Mouse (Mus musculus) urinary bladder, postnatal 10 days (tissue): ENCODE results near the gene Pwwp2b.

Experiments used
- DNase-seq: peaks from one replicate; pipeline ENCODE4 v3.0.0; 2022; ENCODE audit warnings: low spot score

Gene Pwwp2b

GRCm38 (mm10) chr7:139265634-139266033, 17.4 kb downstream of the Pwwp2b start:
- DNase-seq: no peak

DNA sequence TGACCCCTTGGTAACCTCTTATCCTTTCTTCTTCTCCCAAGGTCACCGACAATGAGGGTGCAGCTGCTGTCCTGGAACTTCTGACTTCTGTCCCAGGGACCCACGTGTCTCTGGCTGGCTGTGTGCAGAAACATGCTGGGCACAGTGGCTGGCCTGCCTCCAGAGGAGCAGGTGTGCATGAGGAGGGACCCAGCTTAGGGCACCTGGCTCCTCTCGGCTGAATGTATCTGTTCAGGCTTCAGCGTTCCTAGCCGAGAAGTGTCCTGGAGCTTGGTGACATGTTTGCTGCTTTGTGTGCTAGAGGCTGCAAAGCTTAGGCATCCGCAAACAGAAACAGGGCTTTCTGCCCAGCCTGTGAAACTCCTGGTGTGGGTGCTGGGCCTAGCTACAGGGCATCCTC, 18.1 kb downstream of the Pwwp2b start:
- no peak for DNase-seq

- DNase-seq: no peak
Measured at GRCm38 (mm10) chr7:139266886-139267870, 18.9 kb downstream of the Pwwp2b start.

GRCm38 (mm10) chr7:139270738-139271137, 22.5 kb downstream of the Pwwp2b start:
- DNase-seq: no peak

DNA sequence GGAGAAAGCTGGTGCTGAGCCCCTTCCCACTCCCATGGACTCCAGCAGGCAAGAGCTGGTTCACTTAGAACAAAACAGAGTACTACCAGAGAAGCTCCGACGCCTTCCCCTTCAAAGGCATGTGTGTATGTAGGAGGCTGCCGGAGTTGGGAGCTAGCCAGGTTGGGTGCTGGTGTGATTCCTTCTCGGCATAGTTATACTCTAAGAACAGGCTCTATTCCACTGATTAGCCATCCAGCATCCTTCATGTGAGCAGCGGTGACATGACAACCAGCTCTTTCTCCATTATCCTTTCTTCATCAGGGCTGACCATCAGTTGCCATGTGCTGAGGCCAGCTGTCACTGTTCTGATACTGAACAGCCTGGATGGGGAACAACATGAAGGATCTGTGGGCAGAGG, 23.6 kb downstream of the Pwwp2b start:
- DNase-seq: no peak

DNA sequence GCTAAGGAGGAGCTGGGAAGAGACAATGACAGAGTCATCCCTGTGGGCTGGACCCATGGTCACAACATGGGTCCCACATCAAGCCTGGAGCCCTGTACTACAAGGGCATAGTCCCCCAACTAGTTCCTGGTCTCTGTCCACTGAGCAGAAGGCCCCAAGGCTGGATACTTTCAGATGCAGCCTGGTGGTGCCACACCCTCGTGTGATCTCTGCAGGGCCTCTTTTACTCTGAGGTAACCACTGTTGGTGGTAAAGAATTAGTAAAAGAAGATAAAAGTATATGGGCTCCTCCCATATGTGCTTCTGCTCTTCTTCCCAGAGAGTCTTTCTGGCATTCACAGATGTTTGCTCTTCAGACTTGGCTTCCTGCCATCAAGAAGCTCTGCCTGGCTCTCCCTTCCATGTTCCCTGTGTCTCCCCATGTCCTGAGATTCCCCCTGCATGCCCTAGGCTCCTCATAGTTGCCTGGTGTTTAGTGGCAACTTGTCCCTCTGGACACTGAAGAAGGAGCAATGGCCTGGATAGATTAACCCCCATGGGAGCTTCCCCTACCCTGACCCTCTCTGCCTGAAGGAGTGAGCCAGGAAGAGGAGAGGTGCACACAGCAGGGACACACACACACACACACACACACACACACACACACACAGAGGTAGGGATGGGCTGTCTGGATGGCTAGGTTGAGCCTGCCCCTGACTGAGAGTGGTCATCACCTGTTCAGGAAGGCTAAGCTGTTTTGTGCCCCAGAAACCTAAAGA, 24.5 kb downstream of the Pwwp2b start:
- no peak for DNase-seq

DNA sequence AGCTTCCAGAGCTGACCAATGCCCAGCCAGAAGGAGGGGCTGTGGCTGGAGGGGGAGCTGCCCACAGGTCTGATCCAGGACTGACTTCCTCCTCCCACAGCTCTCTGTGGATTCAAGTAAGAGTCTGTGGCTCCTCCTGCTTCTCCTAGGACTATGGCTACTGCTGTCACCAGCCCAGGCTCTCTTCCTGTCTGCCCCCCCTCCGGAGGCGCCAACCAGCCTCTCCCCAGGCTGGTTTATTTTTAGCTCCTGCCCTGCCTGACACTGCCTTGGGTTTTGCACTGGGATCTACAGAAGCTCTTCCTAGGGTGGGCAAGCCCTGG, 25.1 kb downstream of the Pwwp2b start:
- DNase-seq: no peak

- DNase-seq: no peak
Measured at GRCm38 (mm10) chr7:139275586-139275985, 27.3 kb downstream of the Pwwp2b start.

- DNase-seq: no peak
Measured at GRCm38 (mm10) chr7:139276150-139276549, 27.9 kb downstream of the Pwwp2b start.

GRCm38 (mm10) chr7:139277536-139277935, 29.3 kb downstream of the Pwwp2b start:
- no peak for DNase-seq

DNA sequence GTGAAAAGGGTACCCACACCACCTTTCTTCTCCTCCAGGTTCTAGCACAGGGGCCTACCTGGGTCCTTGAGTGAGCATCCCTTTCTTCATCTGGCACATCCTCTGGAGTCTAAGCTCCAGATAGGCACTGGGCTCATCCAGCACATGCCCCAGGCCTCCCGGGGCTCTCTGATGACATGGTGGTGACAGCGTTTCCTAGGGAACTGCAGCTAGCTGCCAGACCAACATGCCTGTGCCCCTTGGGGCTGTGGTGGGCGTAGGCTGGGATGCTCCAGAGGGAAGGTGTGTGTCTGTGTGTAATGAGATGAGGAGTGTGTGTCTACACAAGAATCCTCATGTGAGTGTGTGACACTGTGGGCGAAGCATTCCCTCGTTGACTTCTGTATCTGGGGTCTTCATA, 31.3 kb downstream of the Pwwp2b start:
- no peak for DNase-seq

DNA sequence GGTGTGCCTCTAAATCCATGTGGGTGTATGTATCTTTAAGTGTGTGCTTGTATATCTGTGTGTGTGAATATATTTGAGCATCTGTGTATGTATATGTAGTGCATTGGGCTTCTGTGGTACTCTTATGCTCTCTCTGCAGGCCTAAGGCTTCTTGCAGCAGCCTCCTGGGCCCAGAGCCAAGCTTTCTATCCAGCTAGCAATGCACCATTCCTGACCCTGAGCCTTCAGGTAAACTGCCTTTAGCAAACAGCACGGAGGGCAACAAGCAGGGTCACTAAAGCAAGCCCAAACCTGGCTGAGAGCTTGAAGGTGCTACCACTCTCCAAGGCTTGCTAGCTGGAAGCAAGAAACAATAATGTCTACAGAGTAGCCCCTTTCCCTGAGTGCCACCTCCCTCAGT, 31.8 kb downstream of the Pwwp2b start:
- DNase-seq: no peak

GRCm38 (mm10) chr7:139281195-139281594, 32.9 kb downstream of the Pwwp2b start:
- no peak for DNase-seq

- DNase-seq: no peak
Measured at GRCm38 (mm10) chr7:139282037-139282436, 33.8 kb downstream of the Pwwp2b start.

DNA sequence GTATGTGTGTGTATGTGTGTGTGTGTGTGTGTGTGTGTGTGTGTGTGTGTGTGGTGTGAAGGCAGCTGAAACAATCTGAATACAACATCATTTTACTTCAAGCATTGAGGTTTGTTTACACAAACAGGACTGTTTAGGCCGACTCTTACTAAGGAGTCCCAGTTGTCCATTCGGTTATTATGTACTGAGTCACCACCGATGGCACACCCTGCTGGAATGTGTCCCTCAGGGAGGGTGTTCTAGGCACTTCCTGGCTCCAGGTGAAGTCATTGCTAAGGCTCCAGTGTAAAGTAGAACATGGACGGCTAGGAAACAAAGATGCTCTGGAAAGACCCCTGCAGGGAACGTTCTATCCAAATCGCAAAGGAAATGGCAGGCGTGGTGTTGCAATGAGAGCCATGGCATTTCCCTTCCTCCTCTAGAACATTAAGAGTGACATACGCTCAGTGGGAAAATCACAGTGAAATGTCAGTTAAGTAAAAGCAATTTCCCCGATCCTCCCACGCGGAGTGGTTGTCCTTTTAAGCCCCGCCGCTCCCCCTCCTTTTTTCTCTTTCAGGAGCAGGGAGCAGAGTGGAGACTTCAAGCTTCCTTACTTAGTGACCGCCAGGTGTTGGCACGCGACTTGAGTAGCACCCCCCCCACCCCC, 37.1 kb downstream of the Pwwp2b start:
- no peak for DNase-seq

GRCm38 (mm10) chr7:139288540-139288939, 40.3 kb downstream of the Pwwp2b start:
- no peak for DNase-seq

- no peak for DNase-seq
Measured at GRCm38 (mm10) chr7:139293350-139293749, 45.1 kb downstream of the Pwwp2b start.

GRCm38 (mm10) chr7:139294076-139294475, 45.8 kb downstream of the Pwwp2b start:
- no peak for DNase-seq

GRCm38 (mm10) chr7:139295653-139296052, 47.4 kb downstream of the Pwwp2b start:
- no peak for DNase-seq

DNA sequence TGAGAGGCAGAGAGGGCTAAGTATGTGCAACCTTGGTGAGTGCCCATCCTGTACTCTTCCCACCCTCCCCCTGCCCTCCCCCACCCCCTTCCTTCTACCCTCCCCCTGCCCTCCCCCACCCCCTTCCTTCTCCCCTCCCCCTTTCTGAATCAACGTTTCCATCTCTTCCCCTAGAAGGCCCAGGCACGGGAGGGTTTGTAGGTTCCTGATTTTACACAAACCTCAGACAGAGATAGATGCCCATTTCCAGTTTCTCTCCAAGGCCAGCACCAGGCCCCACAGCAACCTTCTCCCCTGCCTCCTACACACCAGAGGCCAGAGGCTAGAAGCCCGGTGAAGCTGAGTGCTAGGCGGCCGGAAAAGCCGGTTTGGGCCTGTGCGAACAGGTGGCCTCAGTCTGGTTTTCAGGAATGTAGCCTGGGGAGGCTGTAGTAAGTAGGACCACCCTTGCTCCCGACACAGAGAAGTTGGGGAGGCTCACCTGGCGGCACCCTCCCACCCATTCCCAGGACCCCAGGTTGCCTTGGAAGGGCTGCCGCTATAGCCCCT, 48.3 kb downstream of the Pwwp2b start:
- no peak for DNase-seq

- no peak for DNase-seq
Measured at GRCm38 (mm10) chr7:139298446-139298845, 50.2 kb downstream of the Pwwp2b start.

- peak; percentile 79 for DNase-seq
Measured at GRCm38 (mm10) chr7:139299424-139299823, 51.1 kb downstream of the Pwwp2b start.
